Mouse (Mus musculus): ENCODE data around the gene Crisp1.

- TF ChIP-seq CTCF (IDR thresholded peaks at IDR 0.05; ENCODE audit: low read depth) (no peak), EP300 (IDR thresholded peaks at IDR 0.05; ENCODE audit: low read depth) (no peak)
Observed at GRCm38 (mm10) chr17:40342497-40343009, 23.5 kb upstream of the Crisp1 start.

All from liver, embryonic 14.5 days (tissue).